Mouse (Mus musculus): ENCODE data around the gene Gm28042. TPM values are rescaled to one million over a fixed set of nuclear protein-coding genes. Genes with fewer than 3 reads are reported as not detected.

Gm28042 gene
- total RNA-seq, 2 experiments from 2014 or later: 0.77 to 1.5 TPM

DNA sequence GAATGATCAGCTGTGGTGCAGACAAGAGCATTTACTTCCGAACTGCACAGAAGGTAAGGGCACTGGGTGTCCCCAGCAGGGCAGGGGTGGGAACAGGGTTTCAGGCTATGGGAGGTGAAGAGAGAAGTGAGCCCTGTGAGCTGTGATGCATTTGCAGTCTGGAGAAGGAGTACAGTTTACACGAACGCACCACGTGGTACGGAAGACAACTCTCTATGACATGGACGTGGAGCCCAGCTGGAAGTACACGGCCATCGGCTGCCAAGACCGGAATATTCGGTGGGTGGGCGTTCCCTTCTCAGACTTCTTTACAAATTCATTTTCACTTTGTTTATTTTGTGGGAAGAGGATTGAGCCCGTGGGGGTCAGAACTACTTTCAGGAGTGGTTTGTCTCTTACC, 9.7 kb upstream of the Gm28042 start:
- Histone ChIP-seq H3K27ac (no peak overlapping the region), H3K4me3 (no peak overlapping the region)
- TF ChIP-seq CTCF (IDR thresholded peaks at IDR 0.05): no peak
- DNase-seq: no peak
- intact Hi-C loops (cut with DNase I): no loop called here

DNA sequence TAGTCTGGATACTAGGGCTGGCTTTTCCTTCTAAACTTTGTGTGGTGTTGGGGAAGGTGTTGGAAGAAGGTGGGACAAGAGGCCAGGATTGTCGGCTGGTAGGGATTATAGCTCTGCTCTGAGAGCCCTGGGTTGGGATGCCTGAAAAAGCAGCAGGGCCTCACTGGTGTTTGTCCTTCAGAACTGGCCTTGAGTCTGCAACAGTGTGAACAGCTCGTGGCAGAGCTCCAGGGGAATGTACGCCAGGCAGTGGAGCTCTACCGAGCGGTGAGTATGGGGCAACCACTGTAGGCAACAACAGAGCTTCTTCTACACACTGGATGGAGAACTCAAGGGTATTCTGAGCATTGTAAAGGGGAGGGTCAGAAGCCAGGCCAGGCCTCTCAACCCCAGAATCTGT, 3.0 kb upstream of the Gm28042 start:
- no peak for DNase-seq
- Histone ChIP-seq H3K4me3 (no peak overlapping the region), H3K27ac (no peak overlapping the region)
- intact Hi-C loops (cut with DNase I): no loop called here
- no peak for TF ChIP-seq CTCF (IDR thresholded peaks at IDR 0.05)

DNA sequence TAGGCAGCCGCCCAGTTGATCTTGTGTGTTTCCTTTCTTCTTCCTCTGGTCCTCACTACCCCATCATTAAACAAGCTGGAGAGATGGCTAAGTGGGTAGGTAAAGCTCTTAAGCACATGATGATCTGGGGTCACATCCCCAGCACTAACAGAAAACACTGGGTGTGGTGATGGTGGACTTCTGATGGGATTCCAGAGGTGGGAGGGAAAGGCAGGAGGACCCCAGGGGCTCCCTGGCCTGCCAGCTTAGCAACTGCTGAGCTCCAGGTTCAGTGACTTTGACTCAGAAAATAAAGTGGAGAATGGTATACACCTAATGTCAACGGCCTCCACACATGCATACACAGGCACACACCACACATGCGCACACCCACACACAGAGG, 648 bp downstream of the Gm28042 start:
- no peak for DNase-seq
- Histone ChIP-seq H3K27ac (peak overlapping the region; percentile 88), H3K4me3 (peak overlapping the region; percentile 95)
- intact Hi-C loops (cut with DNase I): loop anchor here (2.0 kb wide), 1 partner anchor 41 kb away; no protein-coding TSS in a partner anchor
- TF ChIP-seq CTCF (IDR thresholded peaks at IDR 0.05): no peak

DNA sequence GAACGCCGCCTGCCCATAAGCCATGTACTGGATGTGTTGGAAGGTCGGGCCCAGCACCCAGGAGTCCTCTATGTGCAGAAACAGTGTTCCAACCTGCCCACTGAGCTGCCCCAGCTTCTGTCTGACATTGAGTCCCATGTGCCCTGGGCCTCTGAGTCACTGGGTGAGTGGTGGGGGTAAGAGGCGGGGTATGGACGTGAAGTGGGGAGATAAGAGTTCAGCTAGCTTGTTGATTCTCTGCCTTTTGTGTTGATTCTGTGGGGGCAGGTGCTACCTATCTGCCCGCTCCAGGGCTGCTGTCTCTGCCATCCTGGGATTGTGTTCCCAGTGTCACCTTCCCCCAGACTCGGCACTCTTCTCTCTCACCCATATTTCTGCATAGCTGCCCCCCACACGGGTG, 3.1 kb downstream of the Gm28042 start:
- Histone ChIP-seq H3K27ac (no peak overlapping the region), H3K4me3 (no peak overlapping the region)
- intact Hi-C loops (cut with DNase I): no loop called here
- no peak for TF ChIP-seq CTCF (IDR thresholded peaks at IDR 0.05)
- no peak for DNase-seq

DNA sequence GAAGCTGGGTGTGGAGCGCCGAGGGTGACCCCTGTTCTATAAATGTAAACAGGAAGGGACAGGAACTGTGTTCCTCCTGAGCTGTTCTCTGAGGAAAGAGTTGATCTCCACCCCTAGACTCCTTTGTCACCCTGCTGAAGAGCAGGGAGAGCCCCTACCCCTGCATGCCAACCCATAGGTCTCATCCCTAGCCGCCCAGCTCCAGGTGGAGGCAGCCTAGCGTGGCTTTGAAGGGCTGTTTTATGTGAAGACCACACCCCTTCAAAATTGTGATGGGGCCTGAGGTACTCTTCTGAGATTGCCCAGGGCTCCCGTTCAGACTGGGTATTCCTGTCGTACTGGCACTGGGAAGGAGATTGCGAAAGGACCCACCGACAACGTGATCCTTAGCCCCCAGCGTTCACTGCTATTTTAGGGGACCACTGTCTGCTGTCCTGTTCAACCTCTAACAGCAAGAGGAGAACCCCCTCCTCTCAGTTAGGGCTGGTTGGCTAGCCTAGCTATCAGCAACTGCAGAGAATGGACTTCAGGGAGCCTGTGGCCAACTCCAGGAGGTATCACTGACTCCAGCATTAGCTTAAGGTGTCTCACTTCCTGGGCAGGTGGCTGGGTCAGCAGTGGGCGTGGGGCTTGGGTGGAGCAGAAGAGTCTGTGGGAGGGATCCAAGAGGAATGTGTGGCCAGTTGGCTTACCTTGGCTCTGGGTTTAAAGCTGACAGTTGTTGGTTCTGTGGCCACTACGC, 5.6 kb downstream of the Gm28042 start, which contains the start of gene Pla2g4b:
Gene Pla2g4b, plus strand, starts transcription at position 692 of the 742 bp plus-strand sequence.
- intact Hi-C loops (cut with DNase I): no loop called here
- no peak for TF ChIP-seq CTCF (IDR thresholded peaks at IDR 0.05)
- H3K27ac ChIP-seq: no peak within 1 kb of the TSS
- DNase-seq: no peak
- H3K4me3 ChIP-seq: no peak within 1 kb of the TSS

DNA sequence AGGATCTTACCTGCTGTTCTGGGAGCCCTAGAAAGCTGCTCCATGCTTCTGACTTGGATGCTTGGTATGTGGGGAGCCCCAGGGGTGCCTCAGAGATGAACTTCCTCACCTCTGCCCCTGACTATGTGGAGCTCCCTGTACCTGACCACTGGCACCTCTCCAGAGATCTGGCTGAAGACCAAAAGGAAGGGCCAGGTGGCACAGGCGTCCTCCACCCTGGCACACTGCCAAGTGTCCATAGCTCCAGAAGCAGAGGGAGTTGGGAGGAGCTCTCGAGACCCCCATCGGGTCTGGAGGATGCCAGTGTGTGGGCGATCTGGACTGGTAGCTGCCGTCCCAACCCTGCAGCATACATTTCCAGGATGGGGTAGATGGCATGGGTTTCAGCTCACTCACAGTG, 6.4 kb downstream of the Gm28042 start:
- Histone ChIP-seq H3K27ac (no peak overlapping the region), H3K4me3 (no peak overlapping the region)
- no peak for TF ChIP-seq CTCF (IDR thresholded peaks at IDR 0.05)
- DNase-seq: peak; percentile 43
- intact Hi-C loops (cut with DNase I): no loop called here

DNA sequence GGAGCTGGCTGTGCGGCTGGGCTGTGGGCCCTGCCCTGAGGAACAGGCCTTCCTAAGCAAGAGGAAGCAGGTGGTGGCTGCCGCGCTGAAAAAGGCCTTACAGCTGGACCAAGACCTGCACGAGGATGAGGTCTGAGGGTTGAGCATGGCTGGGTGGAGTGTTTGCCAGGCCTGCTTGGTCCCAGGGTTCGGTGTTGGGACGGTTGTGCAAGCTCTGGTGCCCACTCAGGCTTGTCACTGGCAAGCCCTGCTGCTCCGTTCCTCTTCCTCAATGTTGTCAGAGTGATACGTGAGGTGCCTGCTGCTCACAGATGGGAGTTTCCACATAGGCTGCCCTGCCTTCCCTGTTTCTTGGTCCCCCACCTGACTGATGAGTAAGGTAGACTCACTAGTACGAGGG, 10.5 kb downstream of the Gm28042 start:
- no peak overlapping the region for H3K4me3 ChIP-seq
- intact Hi-C loops (cut with DNase I): no loop called here
- no peak for DNase-seq
- TF ChIP-seq CTCF (IDR thresholded peaks at IDR 0.05): no peak
- H3K27ac ChIP-seq: no peak overlapping the region

DNA sequence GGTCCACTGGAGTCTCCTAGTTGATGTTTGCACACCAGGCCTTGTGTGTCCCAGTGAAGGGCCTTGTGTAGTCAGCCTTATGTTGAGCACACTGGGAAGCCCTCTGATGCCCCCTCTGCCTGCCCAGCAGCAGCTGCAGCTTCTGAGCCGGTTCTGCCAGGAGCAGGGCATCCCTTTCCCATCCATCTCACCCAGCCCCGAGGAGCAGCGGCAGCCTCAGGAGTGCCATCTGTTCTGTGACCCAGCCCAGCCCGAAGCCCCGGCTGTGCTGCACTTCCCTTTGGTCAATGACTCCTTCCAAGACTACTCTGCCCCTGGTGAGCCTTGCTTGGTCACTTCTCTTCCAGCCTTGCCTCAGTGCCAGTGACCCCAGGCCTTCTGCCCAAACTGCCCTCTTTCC, 13.7 kb downstream of the Gm28042 start:
- no peak for TF ChIP-seq CTCF (IDR thresholded peaks at IDR 0.05)
- no peak overlapping the region for H3K4me3 ChIP-seq
- no peak for DNase-seq
- intact Hi-C loops (cut with DNase I): no loop called here
- no peak overlapping the region for H3K27ac ChIP-seq

DNA sequence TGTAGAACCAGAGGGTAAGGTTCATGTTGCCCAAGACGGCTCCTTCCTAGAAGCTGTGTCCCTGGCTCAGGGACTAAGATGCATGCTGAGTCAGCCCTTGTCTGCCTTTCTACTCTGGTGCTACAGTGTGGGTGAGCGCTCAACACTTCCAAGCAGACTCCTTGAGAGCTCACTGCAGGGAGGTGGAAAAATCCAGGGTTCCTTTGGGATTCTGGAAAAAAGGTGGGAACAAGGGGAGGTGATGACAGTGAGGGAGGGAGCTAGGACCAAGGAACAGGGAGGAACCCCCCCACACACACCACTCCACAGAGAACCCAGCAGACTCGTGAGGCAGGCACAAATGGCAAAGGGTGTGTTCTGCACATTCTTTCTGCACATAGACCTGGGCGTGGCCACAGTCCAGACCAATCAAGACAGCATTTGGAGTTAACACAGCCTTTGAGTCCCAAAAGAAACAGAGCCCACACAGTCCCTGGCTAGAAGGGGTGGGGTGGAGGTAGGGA, 16.9 kb downstream of the Gm28042 start:
- Histone ChIP-seq H3K4me3 (no peak overlapping the region), H3K27ac (no peak overlapping the region)
- intact Hi-C loops (cut with DNase I): no loop called here
- TF ChIP-seq CTCF (IDR thresholded peaks at IDR 0.05): no peak
- DNase-seq: no peak

DNA sequence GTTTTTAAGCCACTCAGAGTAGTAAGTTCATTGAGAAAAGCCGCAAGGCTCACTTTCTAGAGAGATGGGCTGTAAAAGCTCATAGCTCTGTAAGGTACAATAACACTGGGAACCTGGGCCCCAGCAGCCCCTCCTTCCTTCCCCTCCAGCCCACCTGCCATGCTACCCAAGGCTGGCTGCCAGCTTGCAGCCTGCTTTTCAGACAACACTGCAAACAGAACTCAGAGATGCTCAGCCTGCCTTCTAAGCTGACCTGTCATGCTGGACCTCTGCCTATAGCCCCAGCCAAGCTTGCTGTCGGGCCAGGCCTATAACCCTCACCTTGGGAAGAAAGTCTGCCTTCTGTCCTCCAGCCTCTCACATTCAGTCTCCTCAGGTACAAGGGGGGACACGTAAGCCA, 17.4 kb downstream of the Gm28042 start:
- H3K4me3 ChIP-seq: no peak overlapping the region
- no peak for TF ChIP-seq CTCF (IDR thresholded peaks at IDR 0.05)
- DNase-seq: no peak
- peak overlapping the region; percentile 0; the same call in 1 of the 2 replicates for H3K27ac ChIP-seq
- intact Hi-C loops (cut with DNase I): no loop called here

DNA sequence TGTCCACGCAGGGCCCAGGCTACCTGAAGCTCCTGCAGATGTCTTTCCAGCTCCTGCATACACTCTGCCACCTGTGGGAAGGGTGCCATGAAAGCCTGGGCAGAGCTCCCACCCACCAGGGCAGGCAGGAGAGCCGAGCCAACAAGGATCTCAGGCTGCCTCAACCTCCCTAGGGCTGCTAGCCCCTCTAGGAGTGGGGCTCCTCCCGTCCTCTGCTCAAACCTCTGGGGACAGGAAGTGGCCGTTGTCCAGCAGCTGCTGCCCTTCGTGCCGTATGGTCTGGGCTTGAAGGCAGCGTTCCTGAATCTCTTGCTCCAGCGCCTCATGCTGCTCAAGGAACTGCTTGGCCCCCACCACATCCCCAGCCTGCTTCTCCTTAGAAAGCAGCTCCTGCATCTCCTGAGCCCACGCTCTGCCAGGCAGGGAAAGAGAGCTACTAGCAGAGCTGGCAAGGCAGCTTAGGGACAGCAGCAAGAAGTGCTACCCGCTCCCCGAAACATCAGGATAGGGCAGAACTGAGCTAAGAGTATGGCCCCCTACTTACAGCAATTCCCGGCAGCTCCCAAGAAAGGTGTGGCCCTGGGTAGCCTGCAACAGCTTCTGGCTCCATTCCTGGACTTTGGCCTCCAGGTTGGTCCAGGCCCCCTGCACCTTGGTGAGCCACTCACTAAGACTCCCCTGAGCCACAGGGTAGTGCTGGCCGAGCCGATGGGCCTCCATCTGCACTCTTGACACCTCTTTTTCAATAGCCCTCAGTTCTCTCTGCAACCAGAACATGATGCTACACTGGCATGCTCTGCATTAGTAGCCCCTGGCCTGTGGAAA, 19.4 kb downstream of the Gm28042 start:
- Histone ChIP-seq H3K27ac (no peak overlapping the region), H3K4me3 (no peak overlapping the region)
- TF ChIP-seq CTCF (IDR thresholded peaks at IDR 0.05): no peak
- DNase-seq: no peak
- intact Hi-C loops (cut with DNase I): no loop called here

DNA sequence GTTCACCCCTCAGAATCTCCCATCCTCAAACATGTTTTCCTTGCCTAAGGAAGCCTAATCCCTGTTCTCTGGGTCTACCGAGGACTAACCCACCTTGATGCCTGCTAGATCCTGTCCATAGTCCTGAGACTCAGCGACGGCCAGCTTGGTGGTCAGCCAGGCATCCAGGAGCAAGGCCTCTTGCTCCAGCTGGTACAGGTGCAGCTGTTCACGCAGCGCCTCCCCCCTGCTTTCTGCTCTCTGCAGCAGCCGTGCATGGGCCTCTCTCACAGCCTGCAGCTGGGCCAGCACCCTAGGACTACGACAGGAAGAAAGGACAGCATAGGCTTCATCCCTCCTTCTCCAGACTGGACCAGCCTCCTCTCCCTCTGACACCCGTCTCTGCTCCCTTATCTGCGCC, 20.9 kb downstream of the Gm28042 start:
- Histone ChIP-seq H3K27ac (no peak overlapping the region), H3K4me3 (no peak overlapping the region)
- DNase-seq: no peak
- TF ChIP-seq CTCF (IDR thresholded peaks at IDR 0.05): no peak
- intact Hi-C loops (cut with DNase I): loop anchor here (1.0 kb wide), 1 partner anchor 17 kb away; no protein-coding TSS in a partner anchor

DNA sequence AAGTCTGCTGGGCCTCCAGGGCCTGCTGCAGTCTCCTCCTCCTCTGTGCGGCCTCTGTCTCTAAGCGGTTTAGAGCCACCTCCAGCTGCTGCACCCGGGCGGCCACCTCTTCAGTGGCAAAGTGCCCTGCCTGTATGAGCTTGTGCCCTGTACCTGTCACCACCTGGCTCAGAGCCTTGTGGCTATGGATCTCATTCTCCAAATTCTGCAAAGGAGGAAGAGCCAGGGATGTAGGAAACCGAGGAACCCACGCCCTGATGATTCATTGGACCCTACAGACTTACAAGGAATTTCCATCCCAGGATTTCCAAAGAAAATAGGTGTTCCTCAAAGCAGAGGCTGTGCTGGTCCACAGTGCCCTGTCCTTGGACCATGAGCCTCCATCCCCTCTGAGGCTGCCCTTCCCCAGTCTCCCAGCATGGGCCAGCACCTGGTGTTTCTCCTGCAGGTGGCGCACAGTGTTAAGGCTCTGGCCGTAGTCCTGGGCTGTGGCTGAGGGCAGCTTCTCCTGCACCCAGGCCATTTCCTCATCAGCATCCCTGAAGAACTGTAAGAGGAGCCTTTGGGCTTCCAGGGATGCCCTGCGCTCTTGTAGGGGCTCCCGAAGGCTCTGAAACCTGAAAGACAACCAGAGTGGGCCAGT, 22.5 kb downstream of the Gm28042 start:
- H3K4me3 ChIP-seq: no peak overlapping the region
- intact Hi-C loops (cut with DNase I): loop anchor here (1.0 kb wide), 1 partner anchor 20 kb away; no protein-coding TSS in a partner anchor
- peak; percentile 75 for TF ChIP-seq CTCF (IDR thresholded peaks at IDR 0.05)
- peak; percentile 76 for DNase-seq
- H3K27ac ChIP-seq: no peak overlapping the region

All from gastrocnemius, adult 2 months (tissue).